Mouse (Mus musculus): ENCODE data around the gene Ssbp4.

Gene Ssbp4

GRCm38 (mm10) chr8:70560564-70560963 lies 48.1 kb downstream of the Ssbp4 start:
- no peak for DNase-seq (ENCODE audit: extremely low read depth, insufficient read length, low spot score)

DNA sequence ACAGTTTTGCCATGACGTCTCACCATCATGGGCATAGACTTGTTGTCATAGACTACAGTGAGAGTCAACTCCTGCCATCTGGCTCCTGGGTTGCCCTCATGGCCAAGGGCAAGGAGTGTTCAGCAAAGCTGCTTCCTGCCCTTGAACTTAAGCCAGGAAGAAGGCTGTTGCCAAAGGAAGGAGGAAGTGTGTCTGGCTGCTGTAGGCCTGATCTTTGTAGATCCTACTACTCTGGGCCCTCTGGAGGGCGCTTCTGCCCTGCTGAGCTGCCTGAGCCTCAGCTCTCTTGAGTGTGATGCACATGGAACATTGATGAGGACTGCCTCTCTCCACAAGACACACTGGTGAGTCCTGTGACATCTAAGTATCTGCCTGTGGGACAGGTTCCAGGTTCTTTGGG lies 48.6 kb downstream of the Ssbp4 start:
- no peak for DNase-seq (ENCODE audit: extremely low read depth, insufficient read length, low spot score)

DNA sequence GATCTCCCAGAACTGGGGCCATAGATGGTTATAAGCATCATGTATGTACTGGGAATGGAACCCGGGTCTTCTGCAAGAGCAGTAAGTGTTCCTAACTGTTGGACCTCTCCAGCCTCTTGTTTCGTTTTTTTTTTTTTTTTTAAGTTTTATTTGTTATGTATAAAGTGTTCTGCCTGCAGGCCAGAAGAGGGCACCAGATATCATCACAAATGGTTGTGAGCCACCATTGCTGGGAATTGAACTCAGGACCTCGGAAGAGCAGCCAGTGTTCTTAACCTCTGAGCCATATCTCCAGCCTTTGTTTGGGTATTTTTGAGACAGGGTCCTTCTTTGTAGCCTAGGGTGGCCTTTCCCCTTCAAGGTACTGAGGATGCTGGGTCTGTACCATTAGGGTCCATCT lies 49.7 kb downstream of the Ssbp4 start:
- DNase-seq (ENCODE audit: extremely low read depth, insufficient read length, low spot score), result no peak

DNA sequence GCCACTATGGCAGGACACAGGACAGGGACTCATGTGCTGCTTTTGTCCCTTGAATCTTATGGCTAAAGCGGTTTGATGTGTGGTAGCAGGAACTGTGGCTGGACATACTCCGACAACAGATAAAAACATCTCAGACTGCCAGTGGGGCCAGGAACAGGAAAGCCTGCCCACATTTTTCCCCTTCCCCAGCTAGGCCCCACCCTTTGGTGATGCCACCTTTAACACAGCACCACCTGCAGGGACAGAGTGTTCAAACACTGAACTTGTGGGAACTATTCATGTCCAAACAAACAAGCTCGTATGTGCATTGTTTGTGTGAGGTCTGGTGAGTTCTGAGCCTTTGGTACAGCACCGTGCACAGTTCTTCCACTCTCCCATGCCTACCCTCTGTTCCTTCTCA lies 50.3 kb downstream of the Ssbp4 start:
- no peak for DNase-seq (ENCODE audit: extremely low read depth, insufficient read length, low spot score)

DNA sequence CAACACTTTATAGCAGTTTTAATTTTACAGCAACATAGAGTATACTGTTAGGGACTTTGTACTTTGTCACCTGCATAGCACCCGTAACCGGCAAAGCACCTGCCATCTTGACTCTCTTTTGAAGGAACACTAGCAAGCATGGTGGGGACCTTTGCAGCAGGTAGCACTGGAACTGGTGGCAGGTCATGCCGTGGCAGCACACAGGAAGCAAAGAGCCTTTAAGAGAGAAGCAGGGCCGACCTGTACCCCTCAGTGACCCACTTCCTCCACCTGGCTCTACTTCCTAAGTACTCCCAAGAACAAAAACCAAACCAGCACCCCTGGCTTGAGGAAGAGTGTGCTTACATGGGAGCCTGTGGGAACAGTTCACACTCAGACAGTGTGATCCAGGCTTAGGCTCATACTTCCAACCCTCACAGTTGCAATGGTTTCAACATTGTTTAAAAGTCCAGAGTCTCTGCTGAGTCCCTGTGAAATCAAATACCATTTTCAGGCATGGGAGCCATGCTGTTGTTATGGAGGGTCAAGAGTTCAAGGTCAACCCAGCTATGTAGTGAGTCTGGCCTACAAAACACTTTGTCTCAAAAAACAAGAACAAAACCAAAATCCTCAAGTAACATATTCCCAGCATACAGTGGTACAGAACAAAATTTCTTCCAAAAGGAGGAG lies 53.5 kb downstream of the Ssbp4 start:
- no peak for DNase-seq (ENCODE audit: extremely low read depth, insufficient read length, low spot score)

DNA sequence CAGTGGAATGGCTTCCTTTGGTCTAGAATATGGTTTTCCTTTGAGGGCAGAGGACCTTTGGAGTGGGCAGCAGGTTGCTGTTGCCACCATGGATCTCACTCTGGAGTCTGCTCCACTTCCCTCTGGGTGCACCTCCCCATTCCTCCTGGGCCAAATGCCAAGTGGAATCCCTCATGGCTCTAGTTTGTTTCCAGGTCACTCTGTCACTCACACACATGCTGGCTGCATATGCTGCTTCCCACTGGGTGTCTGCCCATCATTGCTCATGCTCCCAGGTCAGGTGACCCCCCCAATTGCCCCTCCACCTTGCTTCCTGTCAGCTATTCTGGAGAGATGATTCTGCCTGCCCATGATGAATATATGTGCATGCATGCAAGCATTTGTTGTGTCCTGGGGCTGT lies 54.9 kb downstream of the Ssbp4 start:
- no peak for DNase-seq (ENCODE audit: extremely low read depth, insufficient read length, low spot score)

- DNase-seq (ENCODE audit: extremely low read depth, insufficient read length, low spot score), result no peak
Observed at GRCm38 (mm10) chr8:70552836-70553235, 55.8 kb downstream of the Ssbp4 start.

- no peak for DNase-seq (ENCODE audit: extremely low read depth, insufficient read length, low spot score)
Observed at GRCm38 (mm10) chr8:70551558-70552161, 57.0 kb downstream of the Ssbp4 start.

GRCm38 (mm10) chr8:70549412-70550184 lies 59.1 kb downstream of the Ssbp4 start:
- no peak for DNase-seq (ENCODE audit: extremely low read depth, insufficient read length, low spot score)

DNA sequence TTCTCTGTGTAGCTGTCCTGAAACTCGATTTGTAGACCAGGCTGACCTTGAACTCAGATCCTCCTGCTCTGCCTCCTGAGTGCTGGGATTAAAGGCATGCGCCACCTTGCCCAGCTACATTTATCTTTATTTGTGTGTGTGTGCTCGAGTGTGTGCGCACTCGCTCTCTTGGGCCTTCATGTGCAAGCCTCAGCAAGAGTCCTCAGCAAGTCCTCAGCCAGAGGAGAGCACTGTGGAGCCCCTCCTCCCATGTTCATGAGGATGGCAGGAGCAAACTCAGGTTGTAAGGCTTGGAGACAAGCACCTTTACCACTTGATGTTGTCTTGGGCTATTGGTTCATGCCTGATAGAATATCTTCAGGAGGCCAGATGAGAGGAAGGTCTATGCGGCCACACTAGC lies 60.9 kb downstream of the Ssbp4 start:
- DNase-seq (ENCODE audit: extremely low read depth, insufficient read length, low spot score), result no peak
